Mouse (Mus musculus) kidney, embryonic 14.5 days (tissue): ENCODE measurements around the gene Arhgap30. TPM values are rescaled to one million over a fixed set of nuclear protein-coding genes. Genes with fewer than 3 reads are reported as not detected.

Source experiments
- ATAC-seq: fragments of 200-750 bp; cut with Nextera tagmentation; 2 replicates; pipeline ENCODE4 v1.8.0; 2017; ENCODE audit warnings: moderate number of reproducible peaks, mild to moderate bottlenecking, moderate TSS enrichment, moderate library complexity; ENCODE audit not compliant: low FRiP score, low TSS enrichment
- H3K27ac ChIP-seq: fragments of 300-500 bp; sonication (generic); 2 replicates; pipeline ENCODE4 v1.5.1; 2014; ENCODE audit warnings: low read depth, mild to moderate bottlenecking, low read length, moderate library complexity, mixed read lengths
- H3K27me3 ChIP-seq: fragments of 300-500 bp; sonication (generic); 2 replicates; pipeline ENCODE4 v1.6.1; 2014; ENCODE audit warnings: mild to moderate bottlenecking, low read length; ENCODE audit not compliant: control insufficient read depth, insufficient read depth
- H3K36me3 ChIP-seq: fragments of 300-500 bp; sonication (generic); 2 replicates; pipeline ENCODE4 v1.6.1; 2014; ENCODE audit warnings: low read length, mixed read lengths; ENCODE audit not compliant: control insufficient read depth, insufficient read depth
- H3K4me1 ChIP-seq: fragments of 300-500 bp; sonication (generic); 2 replicates; pipeline ENCODE4 v1.6.1; 2014; ENCODE audit warnings: low read length, mixed read lengths; ENCODE audit not compliant: control insufficient read depth, insufficient read depth
- H3K4me2 ChIP-seq: fragments of 300-500 bp; sonication (generic); replicated peaks from 2 replicates; pipeline ENCODE4 v1.6.1; 2014; ENCODE audit warnings: low read depth, mild to moderate bottlenecking, low read length
- H3K4me3 ChIP-seq: fragments of 300-500 bp; sonication (generic); 2 replicates; pipeline ENCODE4 v1.5.1; 2014; ENCODE audit warnings: mild to moderate bottlenecking, low read length
- H3K9ac ChIP-seq: fragments of 300-500 bp; sonication (generic); 2 replicates; pipeline ENCODE4 v1.6.1; 2014; ENCODE audit warnings: low read depth, mild to moderate bottlenecking, low read length, moderate library complexity
- H3K9me3 ChIP-seq: fragments of 300-500 bp; sonication (generic); 2 replicates; pipeline ENCODE4 v1.6.1; 2016; ENCODE audit warnings: low read length; ENCODE audit not compliant: control insufficient read depth
- WGBS: fragments of 180-500 bp; shearing (Covaris S2); extraction: QIAGEN DNeasy Blood & Tissue Kit; methylation state at CpG from one replicate; pipeline ENCODE4 v1.1.7; 2014; 5-methylcytosine and 5-hydroxymethylcytosine counted together
- polyA plus RNA-seq: library from polyadenylated mRNA; unstranded; fragments of >200 nt; fragmentation: Nextera tagmentation; extraction: Ambion mirVana; gene quantifications from 2 replicates; pipeline ENCODE4 v1.2.1, GENCODE M21; 2014

The Arhgap30 gene
- 0.69 and 0.81 TPM in 2 replicates for polyA plus RNA-seq

DNA sequence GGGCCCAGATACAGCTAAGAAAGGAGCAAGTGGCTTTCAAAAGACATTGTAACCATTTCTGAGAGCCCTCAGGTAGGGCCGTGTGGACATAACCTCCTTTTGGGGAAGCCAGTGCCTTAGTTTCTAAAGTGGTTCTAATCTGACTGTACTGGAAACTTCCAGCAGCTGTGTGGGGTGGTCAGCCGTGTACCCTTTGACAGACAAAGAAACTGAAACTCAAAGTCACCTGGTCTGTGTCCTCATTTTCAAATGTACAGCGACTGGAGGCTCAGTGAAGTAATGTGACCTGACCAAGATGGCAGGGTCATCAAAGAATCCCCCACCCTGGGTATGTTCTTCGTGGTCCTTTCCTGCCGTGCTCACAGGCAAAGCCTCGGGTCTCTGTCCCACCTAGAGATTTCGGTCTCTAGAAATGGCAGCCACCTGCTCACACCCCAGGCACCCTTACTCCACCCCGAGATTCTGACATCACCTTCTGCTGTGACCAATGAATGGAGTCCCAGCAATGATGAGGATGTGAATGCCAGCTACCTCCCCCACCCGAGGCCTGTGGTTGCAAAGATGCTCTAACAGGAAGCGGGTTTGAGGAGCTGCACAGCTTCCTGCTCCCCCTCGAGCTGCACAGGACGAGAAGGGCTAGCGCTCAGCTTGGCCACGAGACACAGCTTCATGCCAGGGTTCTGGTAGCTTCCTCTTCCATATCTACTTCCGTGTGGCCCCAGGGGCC lies at the start of gene Arhgap30:
TSS of gene Arhgap30 (plus strand) at position 579 of the 727 bp plus-strand sequence.
- H3K27me3 ChIP-seq: no peaks in the 10 kb centered on the region
- no peak for ATAC-seq
- no peak within 1 kb of the TSS for H3K27ac ChIP-seq
- no peaks in the 10 kb centered on the region for H3K4me1 ChIP-seq
- no peak within 1 kb of the TSS for H3K4me2 ChIP-seq
- no peaks in the 10 kb centered on the region for H3K9me3 ChIP-seq
- no peaks in the 10 kb centered on the region for H3K36me3 ChIP-seq
- no peak within 1 kb of the TSS for H3K9ac ChIP-seq
- no peak within 1 kb of the TSS for H3K4me3 ChIP-seq
- 84% methylated on average over 15 of the region's 15 CpGs for WGBS

DNA sequence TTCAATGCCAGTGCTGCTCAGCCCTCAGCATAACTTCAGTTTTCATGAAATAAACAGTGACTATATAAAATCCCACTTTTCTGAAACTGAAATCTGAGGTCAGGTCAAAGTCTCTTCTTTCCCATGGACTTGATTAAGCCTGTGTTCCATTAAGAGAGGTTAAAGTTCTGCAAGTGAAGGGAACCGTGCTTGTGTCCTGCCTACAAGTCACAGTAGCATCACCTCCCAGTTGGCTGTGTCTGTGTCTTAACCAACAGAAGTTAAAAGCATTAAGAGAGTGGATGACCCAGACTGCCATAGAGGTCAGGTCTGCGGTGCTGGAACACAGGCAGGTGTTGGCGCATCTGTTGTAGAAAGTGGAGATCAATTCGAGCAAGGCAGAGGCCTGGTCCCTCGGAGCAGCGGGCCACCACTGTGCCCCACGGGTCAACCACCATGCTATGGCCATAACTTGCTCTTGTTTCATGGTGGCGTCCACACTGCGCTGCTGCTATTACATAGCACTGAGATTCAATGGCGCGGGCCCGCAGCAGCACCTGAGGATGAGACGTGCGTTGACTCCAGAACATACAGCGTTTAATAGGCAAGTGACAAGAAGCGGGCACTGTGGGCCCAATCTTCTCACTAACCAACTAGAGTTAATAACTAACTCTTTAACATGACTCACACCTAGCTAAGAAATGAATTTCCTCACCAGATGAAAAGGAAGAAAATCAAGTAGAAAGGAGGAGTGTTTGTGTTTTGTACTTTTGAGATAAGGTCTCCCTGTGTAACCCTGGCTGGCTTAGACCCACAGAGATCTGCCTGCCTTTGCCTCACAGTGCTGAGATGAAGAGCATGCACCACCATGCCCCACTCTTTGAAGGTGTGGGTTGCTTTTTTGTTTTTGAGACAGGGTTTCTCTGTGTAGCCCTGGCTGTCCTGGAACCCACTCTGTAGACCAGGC lies 46.2 kb upstream of the Arhgap30 start:
- no peaks in the 10 kb centered on the region for H3K27me3 ChIP-seq
- peaks cover 51% of the 10 kb centered on the region for H3K36me3 ChIP-seq
- no peak for ATAC-seq
- no peak overlapping the region for H3K9ac ChIP-seq
- no peak overlapping the region for H3K4me3 ChIP-seq
- H3K27ac ChIP-seq: no peak overlapping the region
- 93% methylated on average over 16 of the region's 16 CpGs for WGBS
- H3K4me1 ChIP-seq: peaks cover 16% of the 10 kb centered on the region; the same call in 1 of the 2 replicates
- no peak overlapping the region for H3K4me2 ChIP-seq
- peaks cover 6% of the 10 kb centered on the region; the same call in 1 of the 2 replicates for H3K9me3 ChIP-seq

DNA sequence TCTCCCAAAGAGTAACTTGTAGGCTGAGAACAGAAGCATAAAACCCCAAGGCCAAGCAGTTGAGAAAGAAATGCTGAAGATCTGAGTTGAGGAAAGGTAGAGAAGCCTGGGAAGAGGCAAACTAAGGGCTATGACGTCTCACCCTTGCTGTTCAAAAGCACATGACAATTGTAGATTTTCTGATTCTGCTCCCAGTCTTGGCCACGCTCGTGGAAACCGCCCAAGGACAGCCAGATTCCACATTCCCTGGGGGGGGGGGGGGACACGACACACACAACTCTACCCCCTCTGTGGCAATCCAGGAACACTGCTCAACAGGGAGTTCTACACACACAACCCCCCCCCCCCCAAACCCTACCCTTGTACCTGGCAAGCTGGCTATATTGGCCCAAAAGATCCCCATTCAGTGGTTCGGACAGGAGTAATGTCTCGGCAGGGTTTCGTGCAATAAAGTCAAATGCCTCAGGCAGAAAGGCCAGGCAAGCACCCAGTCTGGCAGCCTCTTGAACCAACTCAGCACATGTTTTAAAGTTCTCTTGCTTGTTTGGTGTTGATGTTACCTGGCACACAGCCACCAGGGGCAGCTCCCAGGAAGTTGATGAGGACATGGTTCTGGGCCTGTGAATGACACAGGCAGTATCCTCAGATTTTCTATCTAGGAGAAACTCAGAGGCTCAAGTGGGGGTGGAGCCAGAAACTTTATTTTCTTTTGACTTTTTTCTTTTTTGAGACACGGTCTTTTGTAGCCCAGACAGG lies 44.7 kb upstream of the Arhgap30 start:
- Histone ChIP-seq H3K36me3 (peaks cover 38% of the 10 kb centered on the region), H3K4me2 (peak overlapping the region; percentile 61), H3K4me3 (peak overlapping the region; percentile 91), H3K4me1 (peaks cover 16% of the 10 kb centered on the region; the same call in 1 of the 2 replicates), H3K9me3 (peaks cover 6% of the 10 kb centered on the region; the same call in 1 of the 2 replicates), H3K27ac (no peak overlapping the region), H3K27me3 (no peaks in the 10 kb centered on the region), H3K9ac (peak overlapping the region; percentile 84; the same call in 1 of the 2 replicates)
- whole genome bisulfite sequencing: 81% methylated on average over 9 of the region's 9 CpGs
- ATAC-seq: no peak

GRCm38 (mm10) chr1:171344715-171345114 lies 44.0 kb upstream of the Arhgap30 start:
- WGBS: 76% methylated on average over 9 of the region's 9 CpGs
- Histone ChIP-seq H3K9ac (peak overlapping the region; percentile 84; the same call in 1 of the 2 replicates), H3K36me3 (peaks cover 33% of the 10 kb centered on the region)

GRCm38 (mm10) chr1:171345225-171346094 lies 43.3 kb upstream of the Arhgap30 start, which contains the start of the genes Nit1 and Pfdn2:
Gene Nit1 (minus strand): TSS chr1:171345646.
Gene Pfdn2 (plus strand): TSS chr1:171345670.
- no peaks in the 10 kb centered on the region for H3K27me3 ChIP-seq
- peak within 1 kb of the TSS; percentile 61 for H3K4me2 ChIP-seq
- 1% methylated on average over 53 of the region's 53 CpGs for WGBS

More at GRCm38 (mm10) chr1:171344715-171345114, 44.0 kb upstream of the Arhgap30 start:
- Histone ChIP-seq H3K4me1 (peaks cover 16% of the 10 kb centered on the region; the same call in 1 of the 2 replicates), H3K4me2 (peak overlapping the region; percentile 61), H3K27ac (no peak overlapping the region), H3K27me3 (no peaks in the 10 kb centered on the region), H3K4me3 (peak overlapping the region; percentile 91), H3K9me3 (peaks cover 6% of the 10 kb centered on the region; the same call in 1 of the 2 replicates)
- no peak for ATAC-seq

GRCm38 (mm10) chr1:171346095-171346450 lies 42.7 kb upstream of the Arhgap30 start:
- peak overlapping the region; percentile 61 for H3K4me2 ChIP-seq
- peaks cover 6% of the 10 kb centered on the region; the same call in 1 of the 2 replicates for H3K9me3 ChIP-seq
- no peaks in the 10 kb centered on the region for H3K27me3 ChIP-seq
- H3K4me3 ChIP-seq: peak overlapping the region; percentile 91
- H3K9ac ChIP-seq: peak overlapping the region; percentile 84
- peaks cover 21% of the 10 kb centered on the region for H3K36me3 ChIP-seq
- ATAC-seq: no peak; the same call in 1 of the 2 replicates
- peaks cover 16% of the 10 kb centered on the region; the same call in 1 of the 2 replicates for H3K4me1 ChIP-seq
- under 1% methylated on average over 14 of the region's 14 CpGs for WGBS
- peak overlapping the region; percentile 49; the same call in 1 of the 2 replicates for H3K27ac ChIP-seq

More at GRCm38 (mm10) chr1:171345225-171346094, 43.3 kb upstream of the Arhgap30 start, which contains the start of the genes Nit1 and Pfdn2:
- Histone ChIP-seq H3K4me3 (peak within 1 kb of the TSS; percentile 91), H3K4me1 (peaks cover 16% of the 10 kb centered on the region; the same call in 1 of the 2 replicates), H3K9me3 (peaks cover 6% of the 10 kb centered on the region; the same call in 1 of the 2 replicates), H3K9ac (peak within 1 kb of the TSS; percentile 84), H3K36me3 (peaks cover 27% of the 10 kb centered on the region), H3K27ac (peak within 1 kb of the TSS; percentile 49; the same call in 1 of the 2 replicates)
- ATAC-seq: peak; percentile 91

GRCm38 (mm10) chr1:171348665-171349064 lies 40.1 kb upstream of the Arhgap30 start:
- Histone ChIP-seq H3K4me1 (peaks cover 16% of the 10 kb centered on the region; the same call in 1 of the 2 replicates), H3K9ac (no peak overlapping the region), H3K36me3 (no peaks in the 10 kb centered on the region), H3K4me3 (no peak overlapping the region), H3K9me3 (peaks cover 6% of the 10 kb centered on the region; the same call in 1 of the 2 replicates), H3K27ac (no peak overlapping the region), H3K4me2 (no peak overlapping the region), H3K27me3 (no peaks in the 10 kb centered on the region)
- no peak for ATAC-seq
- WGBS: 93% methylated on average over 3 of the region's 3 CpGs
